Mouse (Mus musculus): ENCODE results near the gene 3110082I17Rik. TPM values are rescaled to one million over a fixed set of nuclear protein-coding genes. Genes with fewer than 3 reads are reported as not detected.

The 3110082I17Rik gene
- 24.5 and 63.5 TPM in 2 replicates for polyA plus RNA-seq (2012; rRNA removed)

DNA sequence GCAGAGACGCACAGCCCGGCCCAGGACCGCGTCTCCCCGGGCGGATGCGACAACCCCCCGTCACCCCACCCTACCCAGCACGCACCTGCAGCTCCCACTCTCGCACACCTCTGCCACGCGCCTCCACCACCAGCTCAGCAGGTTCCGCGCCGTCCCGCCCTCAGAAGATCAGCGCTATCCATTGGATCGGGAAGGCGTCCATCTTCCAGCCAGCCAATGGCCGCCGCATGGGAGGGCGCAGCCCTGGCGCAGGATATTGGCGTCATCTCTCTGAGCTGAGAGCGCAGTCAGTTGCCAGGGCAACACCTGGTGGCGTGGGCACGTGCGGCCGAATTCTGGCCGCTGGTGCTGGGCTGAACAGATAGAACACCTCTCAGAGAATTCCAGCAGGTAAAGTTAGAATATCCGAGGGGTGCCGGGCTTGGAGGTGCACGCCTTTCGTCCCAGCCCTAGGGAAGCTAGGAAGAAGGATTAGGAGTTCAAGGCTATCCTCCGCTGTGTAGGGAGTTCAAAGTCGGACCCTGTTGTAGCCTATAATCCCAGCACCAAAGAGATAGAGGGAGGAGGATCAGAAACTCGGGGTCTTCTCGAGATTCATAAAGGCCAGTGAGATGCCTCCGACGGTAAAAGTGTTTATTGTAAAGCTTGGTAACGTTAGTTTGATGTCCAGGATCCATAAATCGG lies at the start of gene 3110082I17Rik:
Gene 3110082I17Rik (minus strand): TSS at position 144 of the 684 bp plus-strand sequence.

DNA sequence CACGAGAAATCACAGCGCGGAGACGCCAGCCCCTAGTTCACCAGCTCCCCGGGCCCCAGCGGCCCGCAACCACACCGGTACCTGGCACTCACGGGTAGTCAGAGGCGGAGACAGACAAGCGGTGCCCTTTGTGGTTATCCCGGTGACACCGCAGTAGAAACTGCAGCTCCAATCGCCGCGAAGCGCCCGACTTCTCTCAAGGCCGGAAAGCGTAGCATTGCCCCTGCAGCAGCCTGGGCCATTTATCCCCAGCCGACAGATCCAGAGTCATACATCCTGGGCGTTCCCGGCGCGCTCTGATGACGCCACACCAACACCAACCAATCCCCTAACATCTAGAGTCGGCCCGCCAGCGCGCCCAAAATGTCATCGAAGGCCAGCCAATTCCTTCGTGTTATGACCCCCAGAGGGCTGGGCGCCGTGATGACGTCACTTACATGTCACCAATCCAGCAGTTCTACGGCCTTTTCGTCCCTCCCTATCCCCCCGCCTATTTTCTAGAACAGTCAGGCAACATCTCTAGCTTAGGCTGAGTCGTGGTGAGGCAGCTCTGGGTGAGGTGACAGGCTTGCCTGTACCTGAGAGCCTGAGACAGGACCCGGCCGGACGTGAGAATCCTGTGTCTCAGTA lies 24.0 kb upstream of the 3110082I17Rik start, which contains the start of gene Zfand2a:
Gene Zfand2a (minus strand): TSS at position 365 of the 630 bp plus-strand sequence.

DNA sequence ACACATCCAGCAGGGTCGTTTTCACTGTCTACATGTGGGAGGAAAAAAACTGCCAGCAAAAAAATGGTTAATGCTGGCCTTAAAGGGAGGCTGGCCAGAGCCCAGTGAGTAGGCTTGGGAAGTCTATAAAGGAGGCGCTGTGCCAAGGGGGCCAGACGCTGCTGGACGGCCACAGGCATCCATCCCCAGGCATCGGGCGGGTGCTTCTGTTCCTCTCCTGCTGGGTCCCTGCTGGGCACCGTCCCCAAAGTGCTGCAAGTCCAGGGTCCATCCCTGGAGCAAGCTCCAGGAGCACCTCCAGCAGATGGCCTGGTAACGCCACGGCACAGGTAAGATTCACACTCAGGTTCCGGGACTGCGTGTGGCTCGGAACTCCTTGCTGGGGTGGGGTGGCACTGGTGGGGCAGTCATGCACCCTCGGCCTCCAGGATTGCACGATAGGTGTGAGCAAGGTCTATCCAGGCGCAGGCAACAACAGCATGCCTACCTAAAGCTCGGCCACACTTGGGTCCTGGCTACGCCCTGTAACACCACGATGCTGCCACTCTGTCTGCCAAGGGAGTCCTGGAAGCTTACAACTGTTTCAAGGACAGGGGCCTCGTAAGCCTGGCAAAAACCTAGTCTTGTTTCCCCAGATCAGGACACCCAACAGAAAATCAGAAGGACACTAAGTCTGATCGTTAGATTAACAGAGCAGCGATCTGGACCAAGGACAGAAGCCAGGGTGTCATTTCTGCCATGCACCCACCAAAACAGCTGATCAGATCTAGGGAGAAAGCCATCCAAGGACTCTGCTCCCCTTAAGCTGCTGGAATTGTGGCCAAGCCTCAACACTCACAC lies 37.1 kb downstream of the 3110082I17Rik start, which contains the start of gene Gper1:
Gene Gper1 (plus strand): TSS at position 126 of the 840 bp plus-strand sequence.

DNA sequence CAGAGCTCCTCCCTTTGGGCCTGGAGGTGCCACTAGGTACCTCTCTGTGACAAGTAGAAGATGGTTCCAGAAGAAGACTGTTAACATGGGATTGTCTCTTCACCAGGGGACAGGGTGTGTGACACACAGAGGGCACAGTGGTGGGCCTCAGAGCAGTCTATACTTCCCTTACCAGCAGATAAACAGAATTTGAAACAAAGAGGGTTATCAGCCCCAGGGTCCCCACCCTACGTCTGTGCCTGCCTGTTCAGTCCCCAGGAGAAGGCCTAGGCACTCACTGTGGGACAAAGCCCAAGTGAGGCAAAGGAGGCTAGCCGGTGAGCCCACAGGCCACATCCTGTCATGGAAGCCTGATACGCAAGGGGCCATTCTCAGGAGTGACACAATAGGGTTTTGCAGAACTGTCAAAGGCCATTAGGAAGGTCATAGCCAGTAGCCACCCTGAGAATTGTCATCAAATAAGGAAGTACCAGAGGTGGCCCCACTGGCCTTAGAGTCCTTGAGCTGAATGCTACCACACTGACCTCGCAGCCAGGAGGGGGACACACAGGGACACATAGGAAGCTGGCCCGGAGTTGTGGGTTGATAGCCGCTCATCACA lies 55.4 kb downstream of the 3110082I17Rik start, which contains the start of gene C130050O18Rik:
Gene C130050O18Rik (plus strand): TSS at position 480 of the 601 bp plus-strand sequence.

DNA sequence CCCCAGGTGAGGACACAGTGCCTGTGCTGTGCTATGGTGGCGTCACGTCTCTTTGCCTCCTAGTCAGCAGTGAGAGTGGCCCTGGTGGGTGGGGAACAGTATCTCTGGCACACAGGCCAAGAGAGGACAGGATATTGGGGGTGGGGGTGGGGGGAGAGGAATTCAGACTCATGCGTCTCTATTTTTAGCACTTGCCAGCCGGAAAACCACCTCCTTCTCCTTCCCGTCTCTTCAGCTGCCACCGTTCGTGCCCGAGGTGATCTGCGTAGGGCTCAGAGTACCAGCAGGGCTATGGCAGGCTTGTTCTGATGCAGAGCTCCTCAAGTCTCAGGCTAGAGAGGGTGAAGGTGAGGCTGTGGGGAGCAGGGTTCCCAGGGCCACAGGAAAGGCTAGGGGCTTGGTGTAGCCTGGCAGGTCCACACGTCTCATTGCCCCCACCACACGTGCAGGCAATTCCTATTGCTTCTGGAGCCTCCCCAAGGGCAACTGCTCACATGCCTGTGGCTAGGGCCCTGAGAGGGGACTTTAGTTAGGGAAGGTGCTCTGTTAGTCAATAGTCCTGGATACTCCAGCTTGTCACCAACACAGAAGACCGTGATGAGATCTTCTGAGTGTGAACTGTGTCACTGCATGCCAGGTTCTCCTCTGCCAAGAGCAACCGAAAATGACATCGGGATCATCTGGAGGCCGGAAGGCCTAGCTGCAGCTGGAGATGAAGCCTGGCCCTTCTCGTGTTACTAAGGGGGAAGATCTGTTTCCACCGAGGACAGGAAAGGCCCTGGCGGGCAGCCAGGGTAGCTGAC lies 82.7 kb downstream of the 3110082I17Rik start, which contains the start of gene Gpr146:
Gene Gpr146 (plus strand): TSS at position 230 of the 803 bp plus-strand sequence.

DNA sequence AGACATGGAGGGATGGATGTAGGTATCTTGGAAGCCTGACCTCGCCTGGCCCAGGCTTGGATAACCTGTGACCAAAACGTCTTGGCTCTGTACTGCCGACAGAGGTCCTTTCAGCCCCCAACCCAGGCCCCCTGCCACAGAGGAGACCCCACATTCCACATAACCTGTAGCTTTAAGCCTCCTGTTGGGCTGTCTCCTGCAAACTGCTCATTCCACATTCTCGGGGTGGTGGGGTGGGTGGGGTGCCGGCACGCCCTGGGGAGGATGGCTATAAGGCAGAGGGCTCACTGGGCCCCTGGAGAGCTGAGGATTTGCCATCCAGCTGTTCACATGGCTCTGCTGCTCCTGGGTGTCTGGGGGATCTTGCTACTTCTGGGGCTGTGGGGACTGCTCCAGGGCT lies 108.0 kb downstream of the 3110082I17Rik start, which contains the start of gene Cyp2w1:
Gene Cyp2w1 (plus strand): TSS at position 301 of the 400 bp plus-strand sequence.

DNA sequence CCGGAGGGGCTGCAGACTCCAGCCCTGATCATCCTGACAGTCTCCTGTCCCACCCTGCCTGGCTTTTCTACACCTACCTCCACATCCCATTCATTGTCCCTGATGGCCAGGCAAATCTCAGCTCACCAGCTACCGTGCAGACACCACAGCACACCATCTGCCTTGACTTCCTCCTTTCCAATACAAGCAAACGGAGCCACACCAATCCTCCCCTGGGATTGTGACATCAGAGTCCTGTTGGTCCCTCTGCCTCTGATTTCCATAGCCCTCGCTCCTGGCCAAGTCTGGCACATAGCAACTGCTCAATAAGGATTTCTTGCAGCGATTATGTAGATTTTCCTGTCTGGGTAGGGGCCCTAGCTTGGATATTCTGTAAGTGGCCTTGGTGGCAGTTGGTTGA lies 109.2 kb downstream of the 3110082I17Rik start, which contains the start of gene Cox19:
Gene Cox19 (minus strand): TSS at position 285 of the 400 bp plus-strand sequence.

DNA sequence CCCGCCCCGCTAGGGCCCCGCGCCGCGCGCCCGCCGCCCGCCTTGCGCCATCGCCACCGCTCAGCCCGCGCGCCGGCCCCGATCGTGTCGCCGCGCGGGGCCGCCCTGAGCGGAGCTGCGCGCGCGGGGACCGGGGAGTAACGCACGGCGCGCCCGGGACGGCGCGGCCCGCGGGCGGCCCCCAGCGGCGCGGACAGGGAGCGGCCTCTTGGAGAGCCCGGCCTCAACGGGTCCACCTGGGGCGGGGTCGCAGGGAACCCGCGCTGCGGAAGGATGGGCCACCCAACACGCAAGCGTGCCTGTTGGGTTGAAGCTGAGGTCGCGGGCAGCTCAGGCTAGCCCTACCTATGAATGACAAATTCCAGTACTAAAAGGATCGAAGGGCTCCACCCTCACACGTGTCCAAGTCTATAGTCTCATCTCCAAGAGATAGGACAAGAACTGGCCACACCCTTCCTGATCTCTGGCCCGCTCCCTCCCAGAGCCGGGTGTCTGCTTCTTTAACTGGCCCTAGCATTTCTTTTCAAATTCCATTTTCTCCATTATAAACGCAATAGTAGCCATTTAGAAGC lies 134.8 kb downstream of the 3110082I17Rik start, which contains the start of gene Adap1:
Gene Adap1 (minus strand): TSS at position 228 of the 572 bp plus-strand sequence.

Other genes starting within 250 kb of the 3110082I17Rik start
- 109 and 113 TPM in 2 replicates for gene Get4, start 208.2 kb downstream of the 3110082I17Rik start, polyA plus RNA-seq (2012; rRNA removed)
- gene Adap1, start 134.9 kb downstream of the 3110082I17Rik start, polyA plus RNA-seq (2012; rRNA removed) = 2.2 and 3.6 TPM in 2 replicates
- gene Cox19, start 109.1 kb downstream of the 3110082I17Rik start, polyA plus RNA-seq (2012; rRNA removed) = 100 and 138 TPM in 2 replicates
- 0.05 and 0.24 TPM in 2 replicates for gene Cyp2w1, start 107.9 kb downstream of the 3110082I17Rik start, polyA plus RNA-seq (2012; rRNA removed)
- gene Gpr146, start 82.8 kb downstream of the 3110082I17Rik start, polyA plus RNA-seq (2012; rRNA removed) = 2.0 and 2.7 TPM in 2 replicates
- gene C130050O18Rik, start 55.2 kb downstream of the 3110082I17Rik start, polyA plus RNA-seq (2012; rRNA removed) = 0.13 and 0.30 TPM in 2 replicates
- 0.66 and 0.89 TPM in 2 replicates for gene Gper1, start 37.4 kb downstream of the 3110082I17Rik start, polyA plus RNA-seq (2012; rRNA removed)
- 10.7 and 16.4 TPM in 2 replicates for gene Zfand2a, start 24.0 kb upstream of the 3110082I17Rik start, polyA plus RNA-seq (2012; rRNA removed)
- 30.3 and 57.8 TPM in 2 replicates for gene Uncx, start 83.0 kb upstream of the 3110082I17Rik start, polyA plus RNA-seq (2012; rRNA removed)

Measured in central nervous system, embryonic 11.5 days (tissue).